Mouse (Mus musculus) layer of hippocampus, adult 11-12 months (tissue): ENCODE results near the gene Lce1e.
"Not testable (repeated sequence)": the region's sequence is repeated elsewhere in the genome, so short reads cannot be mapped to it uniquely, and the experiment has no call there.

Experiments
- DNase-seq: peaks from one replicate; pipeline ENCODE4 v3.0.0; 2022; ENCODE audit warnings: low spot score

The Lce1e gene

GRCm38 (mm10) chr3:92708974-92709373 lies at the start of gene Lce1e:
Lce1e (minus strand) TSS chr3:92709074.
- DNase-seq: no peak

GRCm38 (mm10) chr3:92753197-92753596 lies 44.3 kb upstream of the Lce1e start:
- no peak for DNase-seq

- no peak for DNase-seq
Measured at GRCm38 (mm10) chr3:92752238-92752637, 43.4 kb upstream of the Lce1e start, which contains the start of gene Lce1g. Lce1g (minus strand) TSS chr3:92752338.

- DNase-seq: no peak
Measured at GRCm38 (mm10) chr3:92738996-92739395, 30.1 kb upstream of the Lce1e start, which contains the start of gene Gm38119. Gm38119 (minus strand) TSS chr3:92739096.

GRCm38 (mm10) chr3:92722631-92723030 lies 13.8 kb upstream of the Lce1e start:
- DNase-seq: no peak

- no peak for DNase-seq
Measured at GRCm38 (mm10) chr3:92720250-92720649, 11.4 kb upstream of the Lce1e start, which contains the start of gene Lce1f. Lce1f (minus strand) TSS chr3:92720350.

- no peak for DNase-seq
Measured at GRCm38 (mm10) chr3:92715122-92715521, 6.2 kb upstream of the Lce1e start.

GRCm38 (mm10) chr3:92694613-92695012 lies 14.3 kb downstream of the Lce1e start:
- no peak for DNase-seq

GRCm38 (mm10) chr3:92691688-92692087 lies 17.2 kb downstream of the Lce1e start:
- DNase-seq: no peak

- not testable (repeated sequence) for DNase-seq
Measured at GRCm38 (mm10) chr3:92689154-92689553, 19.7 kb downstream of the Lce1e start.

GRCm38 (mm10) chr3:92687110-92687509 lies 21.8 kb downstream of the Lce1e start, which contains the start of gene Lce1d:
Lce1d (minus strand) TSS chr3:92687210.
- no peak for DNase-seq

- no peak for DNase-seq
Measured at GRCm38 (mm10) chr3:92678947-92679346, 29.9 kb downstream of the Lce1e start, which contains the start of gene Lce1c. Lce1c (plus strand) TSS chr3:92679247.

- no peak for DNase-seq
Measured at GRCm38 (mm10) chr3:92670215-92670614, 38.7 kb downstream of the Lce1e start, which contains the start of gene Lce1a2. Lce1a2 (minus strand) TSS chr3:92670315.
